Mouse (Mus musculus) neural tube, embryonic 15.5 days (tissue): ENCODE data around the gene Prickle2. TPM values are rescaled to one million over a fixed set of nuclear protein-coding genes. Genes with fewer than 3 reads are reported as not detected.
A peak's percentile ranks its signal among the peaks of the same experiment; 100 is the strongest.

Source experiments
- ATAC-seq: fragments of 200-750 bp; cut with Nextera tagmentation; 2 replicates; pipeline ENCODE4 v1.8.0; 2017; ENCODE audit warnings: mild to moderate bottlenecking, moderate TSS enrichment, moderate library complexity; ENCODE audit not compliant: low FRiP score
- H3K27ac ChIP-seq: fragments of 300-500 bp; sonication (generic); replicated peaks from 2 replicates; pipeline ENCODE4 v1.5.1; 2015; ENCODE audit warnings: mild to moderate bottlenecking, inconsistent platforms
- H3K27me3 ChIP-seq: fragments of 300-500 bp; sonication (generic); replicated peaks from 2 replicates; pipeline ENCODE4 v1.6.1; 2015; ENCODE audit warnings: inconsistent platforms
- H3K36me3 ChIP-seq: fragments of 300-500 bp; sonication (generic); 2 replicates; pipeline ENCODE4 v1.6.1; 2015; ENCODE audit warnings: inconsistent platforms
- H3K4me1 ChIP-seq: fragments of 300-500 bp; sonication (generic); 2 replicates; pipeline ENCODE4 v1.6.1; 2015; ENCODE audit warnings: inconsistent platforms
- H3K4me2 ChIP-seq: fragments of 300-500 bp; sonication (generic); 2 replicates; pipeline ENCODE4 v1.6.1; 2015; ENCODE audit warnings: inconsistent platforms, mild to moderate bottlenecking, moderate library complexity
- H3K4me3 ChIP-seq: fragments of 300-500 bp; sonication (generic); replicated peaks from 2 replicates; pipeline ENCODE4 v1.5.1; 2015; ENCODE audit warnings: mild to moderate bottlenecking, inconsistent platforms
- H3K9ac ChIP-seq: fragments of 300-500 bp; sonication (generic); replicated peaks from 2 replicates; pipeline ENCODE4 v1.6.1; 2015; ENCODE audit warnings: mild to moderate bottlenecking, inconsistent platforms
- H3K9me3 ChIP-seq: fragments of 300-500 bp; sonication (generic); replicated peaks from 2 replicates; pipeline ENCODE4 v1.6.1; 2016; ENCODE audit warnings: inconsistent platforms
- WGBS: fragments of 180-500 bp; shearing (Covaris S2); methylation state at CpG from one replicate; pipeline ENCODE4 v1.1.7; 2015; ENCODE audit warnings: mixed read lengths; 5-methylcytosine and 5-hydroxymethylcytosine counted together
- polyA plus RNA-seq: library from polyadenylated mRNA; unstranded; fragments of >200 nt; fragmentation: Nextera tagmentation; extraction: Ambion mirVana; gene quantifications from 2 replicates; pipeline ENCODE4 v1.2.1, GENCODE M21; 2015

The Prickle2 gene
- polyA plus RNA-seq, 1 experiment from 2014 or later: 17.0 TPM

GRCm38 (mm10) chr6:92714748-92715147 is 8.8 kb upstream of the Prickle2 start:
- 0 out of 2 replicates have a peak, but pooled peaks cover 4% of the 10 kb centered on the region for H3K4me1 ChIP-seq
- no peak overlapping the region for H3K27ac ChIP-seq
- H3K4me3 ChIP-seq: no peak overlapping the region
- WGBS: 92% methylated on average over 4 of the region's 4 CpGs
- ATAC-seq: no peak
- H3K9me3 ChIP-seq: no peaks in the 10 kb centered on the region
- H3K36me3 ChIP-seq: no peaks in the 10 kb centered on the region
- no peaks in the 10 kb centered on the region for H3K27me3 ChIP-seq
- H3K9ac ChIP-seq: no peak overlapping the region
- no peak overlapping the region for H3K4me2 ChIP-seq

GRCm38 (mm10) chr6:92708137-92708536 is 2.2 kb upstream of the Prickle2 start:
- no peak overlapping the region for H3K4me2 ChIP-seq
- no peaks in the 10 kb centered on the region for H3K27me3 ChIP-seq
- no peaks in the 10 kb centered on the region for H3K9me3 ChIP-seq
- 73% methylated on average over 4 of the region's 4 CpGs for WGBS
- peaks cover 26% of the 10 kb centered on the region for H3K4me1 ChIP-seq
- no peak overlapping the region for H3K27ac ChIP-seq
- ATAC-seq: no peak
- no peak overlapping the region for H3K4me3 ChIP-seq
- H3K9ac ChIP-seq: no peak overlapping the region
- H3K36me3 ChIP-seq: no peaks in the 10 kb centered on the region

- peak overlapping the region; percentile 89 for H3K4me2 ChIP-seq
- H3K9me3 ChIP-seq: no peaks in the 10 kb centered on the region
- H3K4me3 ChIP-seq: peak overlapping the region; percentile 81
- peak; percentile 51 for ATAC-seq
- 2% methylated on average over 39 of the region's 39 CpGs for WGBS
- H3K4me1 ChIP-seq: peaks cover 34% of the 10 kb centered on the region
- no peaks in the 10 kb centered on the region for H3K27me3 ChIP-seq
- peak overlapping the region; percentile 75 for H3K27ac ChIP-seq
- H3K9ac ChIP-seq: peak overlapping the region; percentile 86
- no peaks in the 10 kb centered on the region for H3K36me3 ChIP-seq
These were observed 406 bp downstream of the Prickle2 start for GRCm38 (mm10) chr6:92705353-92706144.

GRCm38 (mm10) chr6:92704810-92705209 is 1.1 kb downstream of the Prickle2 start:
- Histone ChIP-seq H3K9me3 (no peaks in the 10 kb centered on the region), H3K9ac (peak overlapping the region; percentile 86), H3K36me3 (no peaks in the 10 kb centered on the region), H3K4me2 (peak overlapping the region; percentile 89), H3K4me1 (peaks cover 36% of the 10 kb centered on the region), H3K27ac (peak overlapping the region; percentile 75), H3K27me3 (no peaks in the 10 kb centered on the region), H3K4me3 (peak overlapping the region; percentile 81)
- 22% methylated on average over 9 of the region's 9 CpGs for WGBS
- peak; percentile 48 for ATAC-seq

GRCm38 (mm10) chr6:92699491-92700209 is 6.3 kb downstream of the Prickle2 start:
- Histone ChIP-seq H3K9ac (no peak overlapping the region), H3K9me3 (no peaks in the 10 kb centered on the region), H3K27ac (no peak overlapping the region), H3K4me1 (peaks cover 28% of the 10 kb centered on the region), H3K27me3 (no peaks in the 10 kb centered on the region), H3K36me3 (no peaks in the 10 kb centered on the region), H3K4me2 (no peak overlapping the region), H3K4me3 (no peak overlapping the region)
- WGBS: 14% methylated on average over 3 of the region's 3 CpGs
- ATAC-seq: no peak

- 41% methylated on average over 5 of the region's 5 CpGs for WGBS
- H3K4me2 ChIP-seq: no peak overlapping the region
- H3K9ac ChIP-seq: no peak overlapping the region
- no peak for ATAC-seq
- peaks cover 13% of the 10 kb centered on the region for H3K4me1 ChIP-seq
- no peak overlapping the region for H3K4me3 ChIP-seq
- no peaks in the 10 kb centered on the region for H3K27me3 ChIP-seq
- no peaks in the 10 kb centered on the region for H3K36me3 ChIP-seq
- H3K27ac ChIP-seq: no peak overlapping the region
- H3K9me3 ChIP-seq: no peaks in the 10 kb centered on the region
These were observed 8.1 kb downstream of the Prickle2 start for GRCm38 (mm10) chr6:92697807-92698206.

GRCm38 (mm10) chr6:92687317-92687716 is 18.6 kb downstream of the Prickle2 start:
- H3K9ac ChIP-seq: no peak overlapping the region
- H3K27ac ChIP-seq: no peak overlapping the region
- H3K4me3 ChIP-seq: no peak overlapping the region
- ATAC-seq: no peak
- no peaks in the 10 kb centered on the region for H3K36me3 ChIP-seq
- H3K4me2 ChIP-seq: no peak overlapping the region
- WGBS: 79% methylated on average over 5 of the region's 5 CpGs
- no peaks in the 10 kb centered on the region for H3K4me1 ChIP-seq
- H3K27me3 ChIP-seq: no peaks in the 10 kb centered on the region
- H3K9me3 ChIP-seq: no peaks in the 10 kb centered on the region

- Histone ChIP-seq H3K9me3 (no peaks in the 10 kb centered on the region), H3K36me3 (no peaks in the 10 kb centered on the region), H3K4me1 (peaks cover 6% of the 10 kb centered on the region), H3K4me3 (no peak overlapping the region), H3K4me2 (no peak overlapping the region), H3K27ac (no peak overlapping the region), H3K27me3 (no peaks in the 10 kb centered on the region), H3K9ac (no peak overlapping the region)
- ATAC-seq: no peak
- 72% methylated on average over 8 of the region's 8 CpGs for WGBS
These were observed 31.5 kb downstream of the Prickle2 start for GRCm38 (mm10) chr6:92674394-92674925.

- Histone ChIP-seq H3K9ac (no peak overlapping the region), H3K27me3 (no peaks in the 10 kb centered on the region), H3K27ac (0 out of 2 replicates have a peak overlapping the region, but pooled peaks have one; percentile 8), H3K4me3 (no peak overlapping the region), H3K9me3 (no peaks in the 10 kb centered on the region), H3K4me2 (no peak overlapping the region), H3K4me1 (peaks cover 12% of the 10 kb centered on the region), H3K36me3 (no peaks in the 10 kb centered on the region)
- 49% methylated on average over 5 of the region's 5 CpGs for WGBS
- no peak; the same call in 1 of the 2 replicates for ATAC-seq
These were observed 35.3 kb downstream of the Prickle2 start for GRCm38 (mm10) chr6:92670518-92671147.

GRCm38 (mm10) chr6:92669623-92670022 is 36.3 kb downstream of the Prickle2 start:
- H3K4me2 ChIP-seq: no peak overlapping the region
- no peak overlapping the region for H3K9ac ChIP-seq
- no peak for ATAC-seq
- H3K4me3 ChIP-seq: no peak overlapping the region
- WGBS: 96% methylated on average over 3 of the region's 3 CpGs
- no peaks in the 10 kb centered on the region for H3K27me3 ChIP-seq
- H3K27ac ChIP-seq: no peak overlapping the region
- H3K9me3 ChIP-seq: no peaks in the 10 kb centered on the region
- no peaks in the 10 kb centered on the region for H3K36me3 ChIP-seq
- H3K4me1 ChIP-seq: peaks cover 22% of the 10 kb centered on the region

- H3K9me3 ChIP-seq: no peaks in the 10 kb centered on the region
- H3K9ac ChIP-seq: no peak overlapping the region
- 66% methylated on average over 3 of the region's 3 CpGs for WGBS
- no peak overlapping the region for H3K4me2 ChIP-seq
- no peak overlapping the region for H3K4me3 ChIP-seq
- peaks cover 43% of the 10 kb centered on the region for H3K4me1 ChIP-seq
- no peaks in the 10 kb centered on the region for H3K36me3 ChIP-seq
- ATAC-seq: no peak
- H3K27ac ChIP-seq: no peak overlapping the region
- H3K27me3 ChIP-seq: no peaks in the 10 kb centered on the region
These were observed 38.4 kb downstream of the Prickle2 start for GRCm38 (mm10) chr6:92667544-92667943.
